Mouse (Mus musculus) forebrain, embryonic 12.5 days (tissue): ENCODE measurements at regions not wholly inside any gene's neighbourhood (a gene's known extent, or its start where the extent isn't known, plus 50 kb on each side); places are given as distances from the start of the nearest gene placed in this dataset.

Experiments used
- ATAC-seq: fragments of 200-750 bp; cut with Nextera tagmentation; 2 replicates; pipeline ENCODE4 v1.8.0; 2017; ENCODE audit warnings: moderate TSS enrichment; ENCODE audit not compliant: low FRiP score
- H3K27ac ChIP-seq: fragments of 300-500 bp; sonication (generic); 2 replicates; pipeline ENCODE4 v1.5.1; 2016; ENCODE audit warnings: mild to moderate bottlenecking
- H3K27me3 ChIP-seq: fragments of 300-500 bp; sonication (generic); 2 replicates; pipeline ENCODE4 v1.6.1; 2016; ENCODE audit warnings: mild to moderate bottlenecking
- H3K36me3 ChIP-seq: fragments of 300-500 bp; sonication (generic); replicated peaks from 2 replicates; pipeline ENCODE4 v1.6.1; 2016; ENCODE audit warnings: mild to moderate bottlenecking
- H3K4me1 ChIP-seq: fragments of 300-500 bp; sonication (generic); 2 replicates; pipeline ENCODE4 v1.6.1; 2016
- H3K4me2 ChIP-seq: fragments of 300-500 bp; sonication (generic); 2 replicates; pipeline ENCODE4 v1.6.1; 2016; ENCODE audit warnings: mild to moderate bottlenecking, moderate library complexity
- H3K4me3 ChIP-seq: fragments of 300-500 bp; sonication (generic); replicated peaks from 2 replicates; pipeline ENCODE4 v1.5.1; 2016; ENCODE audit warnings: mild to moderate bottlenecking
- H3K9ac ChIP-seq: fragments of 300-500 bp; sonication (generic); 2 replicates; pipeline ENCODE4 v1.6.1; 2016; ENCODE audit warnings: mild to moderate bottlenecking
- H3K9me3 ChIP-seq: fragments of 300-500 bp; sonication (generic); 2 replicates; pipeline ENCODE4 v1.6.1; 2016
- WGBS: fragments of 180-500 bp; shearing (Covaris S2); methylation state at CpG from one replicate; pipeline ENCODE4 v1.1.7; 2016; 5-methylcytosine and 5-hydroxymethylcytosine counted together

DNA sequence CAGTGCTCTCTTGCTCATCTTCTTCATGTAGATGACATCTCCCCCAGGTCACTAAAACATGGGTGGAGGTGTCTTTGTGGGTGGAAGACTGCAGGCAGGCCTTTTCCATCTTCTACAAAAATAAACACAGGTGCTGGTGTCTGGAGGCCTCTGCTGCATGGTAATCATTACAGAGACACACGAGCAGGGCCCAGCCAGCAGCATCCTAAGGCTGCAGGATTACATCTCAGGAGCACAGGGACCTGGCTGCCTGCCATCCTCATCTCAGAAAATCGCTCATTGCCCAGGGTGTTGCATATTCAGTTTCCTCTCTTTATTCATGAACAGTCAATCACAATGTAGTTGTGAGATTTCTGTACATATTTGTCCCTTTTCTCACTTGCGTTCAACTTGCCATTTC lies 56.5 kb upstream of the Cobl start:
- no peak for ATAC-seq
- H3K27me3 ChIP-seq = no peaks in the 10 kb centered on the region
- H3K4me1 ChIP-seq = no peaks in the 10 kb centered on the region
- H3K9me3 ChIP-seq = no peaks in the 10 kb centered on the region
- H3K27ac ChIP-seq = no peak overlapping the region
- H3K4me2 ChIP-seq = no peak overlapping the region
- H3K4me3 ChIP-seq = no peak overlapping the region
- 73% methylated on average over 3 of the region's 3 CpGs for WGBS
- H3K9ac ChIP-seq = no peak overlapping the region
- no peaks in the 10 kb centered on the region for H3K36me3 ChIP-seq

DNA sequence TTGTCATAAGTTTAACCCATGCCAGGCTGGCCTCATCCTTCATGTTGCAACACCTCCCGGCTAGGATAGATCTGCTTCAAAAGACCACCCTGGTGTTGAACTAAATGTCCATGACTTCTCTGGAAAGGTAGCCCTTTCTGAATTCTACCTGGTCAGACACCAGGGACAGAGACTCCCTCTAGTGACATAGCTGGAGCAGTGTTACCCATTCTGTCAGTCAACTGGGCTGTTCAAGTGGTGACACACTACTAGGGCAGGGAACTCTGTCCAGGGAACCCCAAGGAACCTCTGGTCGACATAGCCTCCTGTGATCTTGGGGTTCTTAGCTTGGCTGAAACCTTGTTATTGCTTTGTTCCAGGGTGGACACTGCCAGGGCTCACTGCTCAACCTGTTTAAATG lies 51.6 kb upstream of the Cobl start:
- Histone ChIP-seq H3K4me2 (no peak overlapping the region), H3K27me3 (no peaks in the 10 kb centered on the region), H3K9me3 (no peaks in the 10 kb centered on the region), H3K36me3 (no peaks in the 10 kb centered on the region), H3K4me3 (no peak overlapping the region), H3K4me1 (no peaks in the 10 kb centered on the region), H3K9ac (no peak overlapping the region), H3K27ac (no peak overlapping the region)
- 88% methylated on average over 2 of the region's 2 CpGs for WGBS
- ATAC-seq = no peak
